Mouse (Mus musculus) T-helper 2 cell (primary cell): ENCODE measurements around the gene Fbxl17.

ENCODE experiments used
- in situ Hi-C: fragments of 300-600 bp; cut with MboI, MseI; formaldehyde crosslinking; loops from one replicate; pipeline ENCODE4 v1.15.1; 2025; ENCODE audit warnings: high pct_unique_total_duplicates

Gene Fbxl17

DNA sequence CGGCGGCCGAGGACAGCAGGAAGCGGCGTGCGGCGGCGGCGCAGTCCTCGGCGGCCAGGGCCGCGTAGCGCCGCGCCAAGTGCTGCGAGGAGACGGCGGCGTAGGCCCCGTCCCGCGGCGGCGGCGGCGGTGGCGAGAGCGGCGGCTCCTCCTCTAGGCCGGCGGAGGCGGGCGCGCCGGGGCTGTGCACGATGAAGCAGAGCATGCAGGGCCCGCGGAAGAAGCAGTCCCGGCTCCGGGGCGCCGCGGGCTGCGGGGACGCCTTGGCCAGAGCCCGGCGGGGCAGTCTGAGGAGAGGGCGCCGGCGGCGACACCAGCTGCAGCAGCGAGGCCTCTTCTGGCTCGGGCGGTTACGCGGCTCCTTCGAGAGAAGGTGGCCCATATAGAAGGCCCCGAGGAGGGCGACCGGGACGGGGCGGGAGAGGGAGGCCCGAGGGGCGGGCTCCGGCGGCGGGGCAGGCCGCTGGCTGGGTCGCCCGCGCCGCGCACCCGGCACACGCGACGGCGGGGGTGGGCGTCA, at the start of gene Fbxl17:
Gene Fbxl17, minus strand, starts transcription at position 382 of the 520 bp plus-strand sequence.
- in situ Hi-C loops = loop anchor here (25.0 kb wide), 1 partner anchor 612 kb away; the partner anchor contains the start of gene Efna5

DNA sequence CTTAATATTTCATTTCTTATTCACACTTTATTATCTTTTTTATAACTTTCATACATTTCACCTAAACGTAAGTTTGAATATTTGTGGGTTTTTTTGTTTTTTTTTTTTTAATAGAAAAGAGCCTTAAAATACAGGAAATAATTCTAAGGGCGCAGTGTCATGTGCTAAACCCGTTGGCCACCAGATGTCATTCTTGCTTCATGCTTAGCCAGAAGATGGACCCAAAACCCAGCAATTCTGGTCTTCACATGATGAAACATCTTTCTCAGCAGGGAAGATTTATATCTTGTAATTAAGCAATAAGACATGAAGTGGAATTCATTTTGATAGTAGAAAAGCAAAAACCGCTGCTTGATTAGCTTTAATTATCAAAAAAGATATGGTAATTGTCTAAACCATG, 47.6 kb upstream of the Fbxl17 start:
- in situ Hi-C loops = no loop called here

DNA sequence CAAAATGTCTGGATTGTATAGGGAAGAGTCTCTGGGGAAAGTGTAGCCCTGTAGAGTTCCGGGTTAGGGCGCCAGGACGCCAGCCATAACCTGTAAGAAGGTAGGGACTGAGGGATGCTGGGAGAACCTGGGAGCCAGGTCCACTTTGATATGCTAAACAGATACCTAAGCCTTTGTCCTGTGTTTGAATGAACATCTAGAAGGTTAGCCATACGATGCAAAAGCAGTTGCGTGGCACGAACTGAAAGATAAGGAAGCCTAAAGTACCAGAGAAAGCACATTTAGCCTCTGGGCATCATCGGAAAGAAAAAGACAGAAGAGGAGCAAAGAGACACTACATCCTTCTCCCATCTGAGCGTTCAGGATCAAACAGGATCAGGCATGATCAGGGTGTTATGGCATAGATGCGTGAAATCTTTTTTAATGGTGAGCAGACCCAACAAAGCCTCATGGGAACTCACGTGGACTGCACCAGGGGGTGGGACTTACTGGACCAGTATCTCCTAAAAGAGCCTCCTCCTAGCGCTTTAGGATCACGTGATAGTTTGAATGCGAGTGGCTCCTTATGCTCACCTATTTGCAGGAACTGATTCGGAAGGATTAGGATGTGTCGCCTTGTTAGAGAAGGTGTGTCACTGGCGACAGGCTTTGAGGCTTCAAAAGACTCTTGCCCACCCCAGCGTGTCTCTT, 34.9 kb upstream of the Fbxl17 start:
- in situ Hi-C loops = no loop called here

DNA sequence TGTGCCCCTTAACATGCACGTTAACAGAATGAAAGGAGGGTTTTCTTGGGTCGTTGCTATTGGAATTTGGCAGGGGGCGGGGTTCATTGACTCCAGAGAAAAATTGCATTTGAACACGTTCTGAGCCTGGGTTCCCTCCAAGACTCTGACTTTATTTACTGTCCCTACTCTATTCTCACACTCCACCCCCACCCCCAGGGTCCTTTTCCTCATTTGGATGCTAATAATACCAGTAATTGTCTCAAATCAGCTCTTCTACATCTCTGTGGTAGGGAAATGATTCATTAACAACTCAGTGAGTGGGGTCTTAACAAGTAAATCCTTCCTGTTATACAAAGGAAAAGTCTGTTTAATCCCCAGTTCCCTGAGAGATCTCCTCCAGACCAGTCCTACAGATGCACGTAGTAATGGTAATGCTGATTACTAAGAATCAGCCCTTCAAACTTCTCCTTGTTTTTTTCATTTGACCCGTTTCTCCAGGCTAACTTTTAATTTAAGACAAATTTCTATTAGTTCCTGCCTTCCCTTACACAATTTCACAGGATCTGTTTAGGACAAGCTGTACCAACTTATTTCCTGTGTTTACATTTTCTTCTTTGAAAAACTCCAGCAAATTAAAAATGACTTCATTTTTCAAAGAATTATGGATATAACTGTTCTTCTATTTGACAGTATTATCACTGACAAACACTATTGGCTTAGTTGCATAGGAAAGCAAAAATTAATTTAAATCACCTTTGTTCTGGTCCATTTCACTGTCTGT, 33.4 kb upstream of the Fbxl17 start:
- in situ Hi-C loops = no loop called here

DNA sequence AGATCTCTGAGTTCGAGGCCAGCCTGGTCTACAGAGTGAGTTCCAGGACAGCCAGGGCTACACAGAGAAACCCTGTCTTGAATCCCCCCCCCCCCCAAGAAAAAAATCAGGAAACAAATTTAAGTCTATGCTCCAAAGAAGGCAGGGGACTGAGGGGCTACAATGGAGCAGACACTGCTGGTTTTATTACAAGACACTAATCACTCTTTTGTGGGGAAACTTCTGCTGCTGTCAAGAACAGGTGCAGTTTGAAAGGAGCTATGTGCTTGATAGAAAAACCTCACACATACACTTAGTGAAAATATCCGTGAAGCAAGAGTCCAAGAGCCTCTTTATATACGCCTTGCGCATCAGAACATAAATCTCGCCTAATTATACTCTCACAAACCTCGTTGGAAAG, 29.7 kb upstream of the Fbxl17 start:
- in situ Hi-C loops = no loop called here

DNA sequence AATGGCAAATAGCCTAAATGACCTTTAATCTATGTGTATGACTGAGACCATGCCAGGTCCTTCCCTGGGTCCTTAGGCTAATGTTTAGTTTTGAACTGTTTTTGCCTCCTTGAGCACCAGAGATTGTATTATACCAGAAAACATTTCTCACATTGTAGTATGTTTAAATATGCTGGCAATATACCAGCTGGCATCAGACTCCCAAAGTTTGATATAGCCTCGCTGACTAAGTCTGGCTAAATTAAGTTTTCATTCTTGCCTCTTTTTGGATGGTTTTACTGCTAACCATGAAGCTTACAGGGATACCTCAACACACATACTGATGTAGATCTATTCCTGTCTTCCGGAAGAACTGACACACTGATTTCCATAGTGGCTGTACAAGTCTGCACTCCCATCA, 20.9 kb upstream of the Fbxl17 start:
- in situ Hi-C loops = no loop called here

DNA sequence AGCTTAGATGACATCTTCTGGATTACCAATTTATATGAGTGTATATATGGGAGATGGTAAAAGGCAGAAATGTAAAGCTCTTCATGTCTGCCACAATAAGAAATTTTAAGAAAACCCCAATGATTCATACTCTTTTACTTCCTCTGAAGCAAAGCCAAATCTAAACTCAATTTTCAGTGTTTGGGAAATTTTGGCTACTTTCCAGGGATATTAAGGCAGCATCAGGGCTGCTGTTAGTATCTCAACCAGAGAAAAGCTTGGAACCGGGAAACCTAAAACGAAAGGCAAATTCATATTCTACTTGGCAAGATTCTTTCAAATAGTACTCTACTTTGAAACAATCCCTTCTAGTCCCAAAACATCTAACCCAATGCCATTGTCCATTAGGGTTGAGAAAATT, 10.6 kb upstream of the Fbxl17 start:
- in situ Hi-C loops = no loop called here

DNA sequence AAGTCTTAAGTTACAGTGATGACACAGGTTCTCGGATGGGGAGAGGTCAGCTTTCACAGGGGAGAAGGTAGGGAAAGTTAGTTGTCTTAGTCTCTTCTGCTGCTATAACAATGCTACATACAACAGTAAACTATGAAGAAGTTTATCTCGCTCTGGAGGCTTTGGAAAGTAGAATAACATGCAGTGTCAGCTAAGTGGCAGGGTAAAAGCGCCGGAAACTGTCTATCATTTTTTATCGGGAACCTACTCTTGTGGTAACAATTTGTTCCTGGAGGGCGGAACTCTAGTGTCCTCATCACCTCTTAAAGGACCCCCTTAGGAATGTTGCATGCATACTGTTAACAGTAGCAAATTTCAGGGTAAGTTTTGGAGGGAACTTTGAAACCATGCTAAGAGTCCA, 1.3 kb upstream of the Fbxl17 start:
- in situ Hi-C loops = no loop called here

DNA sequence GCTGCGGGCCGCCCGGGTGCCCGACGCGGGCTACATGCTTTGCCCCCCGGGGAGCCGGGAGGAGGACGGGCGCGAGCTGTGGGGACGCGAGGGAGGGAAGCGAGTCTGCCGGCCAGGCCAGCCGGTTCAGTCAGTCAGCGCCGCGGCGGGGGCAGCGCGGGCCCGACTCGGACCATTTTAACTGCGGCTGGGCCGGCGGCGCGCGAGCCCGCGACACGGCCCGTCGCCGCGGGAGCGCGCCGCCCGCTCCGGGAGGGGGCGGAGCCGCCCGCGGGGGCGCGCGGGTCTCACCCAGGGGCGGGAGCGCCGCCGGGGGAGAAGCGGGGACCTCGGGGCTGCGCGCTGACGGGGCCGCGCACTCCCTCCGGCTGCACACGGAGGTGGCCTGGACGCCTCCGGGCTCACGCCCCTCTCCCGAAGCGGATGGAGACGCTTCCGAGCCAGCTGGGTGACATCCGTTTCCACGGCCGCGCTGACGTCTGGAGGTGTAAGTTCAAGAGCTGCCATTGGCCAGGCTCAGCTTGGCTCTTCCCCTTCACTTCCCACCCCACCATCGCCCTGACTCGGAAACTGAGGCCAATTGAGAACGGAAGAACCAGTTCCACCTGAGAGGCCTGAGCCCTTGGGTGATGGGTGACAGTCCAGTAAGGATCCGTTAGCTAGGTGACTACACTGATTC, 478 bp upstream of the Fbxl17 start:
- in situ Hi-C loops = no loop called here

DNA sequence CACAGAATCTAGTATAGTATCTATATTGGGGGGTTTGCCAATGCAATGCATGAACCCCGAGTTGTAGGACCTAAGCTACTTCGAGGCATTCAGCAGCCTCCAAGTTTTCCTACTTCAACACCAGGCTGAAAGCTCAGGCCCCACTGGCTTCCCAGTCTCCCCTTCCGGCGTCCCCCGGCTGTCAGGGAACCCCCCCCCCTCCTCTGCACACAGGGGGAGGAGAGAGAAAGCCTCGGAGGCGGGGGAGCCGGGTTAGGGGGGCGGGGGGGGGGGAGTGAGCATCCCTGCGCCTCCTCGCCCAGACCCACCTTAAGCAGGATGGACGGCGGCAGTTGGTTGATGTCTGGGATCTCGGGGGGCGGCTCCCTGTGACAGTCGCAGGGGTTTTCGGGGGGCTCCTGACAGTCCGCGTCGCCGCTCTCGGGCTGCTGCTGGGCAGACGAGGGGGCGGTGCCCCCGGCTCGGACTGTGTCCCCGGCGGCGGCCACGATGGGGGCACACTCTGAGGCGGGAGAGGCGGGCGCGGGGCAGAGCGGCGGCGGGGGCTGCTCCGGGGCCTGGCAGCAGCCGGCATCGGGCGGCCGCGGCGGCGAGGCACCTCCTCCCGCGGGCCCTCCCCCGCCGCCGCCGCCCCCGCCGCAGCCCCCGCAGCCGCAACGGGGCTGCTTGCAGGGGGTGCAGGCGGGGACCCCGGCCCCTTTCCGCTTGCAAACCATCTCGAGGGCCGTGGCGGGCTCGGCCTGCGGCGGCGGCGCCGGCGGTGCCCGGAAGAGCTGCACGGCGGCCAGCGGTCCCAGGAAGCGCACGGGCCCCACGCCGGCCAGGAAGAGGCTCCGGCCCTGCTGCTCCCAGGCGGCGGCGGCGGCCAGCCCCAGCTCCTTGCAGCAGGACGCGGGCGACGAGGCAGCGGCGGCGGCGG, 841 bp downstream of the Fbxl17 start:
- in situ Hi-C loops = loop anchor here (25.0 kb wide), 1 partner anchor 612 kb away; the partner anchor contains the start of gene Efna5

DNA sequence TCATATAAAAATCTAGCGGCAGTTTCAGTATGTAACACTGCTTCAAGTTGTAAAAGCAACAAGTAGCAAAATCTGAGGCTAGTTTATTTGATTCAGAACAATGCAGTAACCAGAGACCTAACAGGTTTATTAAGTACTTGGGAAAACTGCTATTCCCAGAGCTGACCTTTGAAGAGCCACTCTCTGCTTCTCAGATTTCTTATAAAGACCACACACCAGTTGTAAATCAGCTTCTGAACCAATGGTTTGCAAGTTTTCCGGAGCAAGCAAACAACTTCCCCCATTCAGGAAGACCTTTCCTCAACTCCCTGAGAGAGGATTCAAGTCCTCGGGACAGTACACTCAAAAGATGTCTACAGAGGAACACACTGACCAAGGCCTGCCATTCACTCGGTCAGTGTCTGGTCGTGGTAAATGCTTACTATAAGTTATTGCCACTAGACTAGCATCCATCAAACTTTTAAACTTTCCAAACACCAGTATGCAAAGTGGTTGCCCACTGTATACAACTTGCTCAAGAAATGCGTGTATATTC, 1.6 kb downstream of the Fbxl17 start:
- in situ Hi-C loops = loop anchor here (25.0 kb wide), 1 partner anchor 611 kb away; the partner anchor contains the start of gene Efna5

DNA sequence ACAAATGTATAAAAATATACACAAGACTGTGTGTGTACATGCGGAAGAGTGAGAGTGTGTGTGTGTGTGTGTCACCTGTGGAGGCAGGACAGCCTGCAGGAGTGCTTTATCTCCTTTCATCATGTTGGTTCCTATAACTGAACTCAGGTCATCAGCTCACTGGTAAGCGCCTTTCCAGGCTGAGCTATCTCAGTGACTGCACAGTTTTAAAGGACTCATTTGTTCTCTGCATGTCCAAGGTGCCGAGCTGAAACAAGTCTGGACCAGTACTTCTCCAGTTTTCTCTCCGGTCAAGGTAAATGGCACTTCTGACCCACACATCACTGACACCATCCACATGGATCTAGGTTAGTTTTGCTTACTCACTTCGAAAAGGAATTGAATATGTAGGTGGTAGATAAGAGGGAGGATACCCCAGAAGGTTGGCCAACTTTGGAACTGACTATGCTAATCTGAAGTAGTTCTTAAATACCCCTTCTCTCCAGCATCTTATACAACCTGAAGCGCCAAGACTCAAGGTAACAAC, 2.5 kb downstream of the Fbxl17 start:
- in situ Hi-C loops = loop anchor here (25.0 kb wide), 1 partner anchor 610 kb away; the partner anchor contains the start of gene Efna5

DNA sequence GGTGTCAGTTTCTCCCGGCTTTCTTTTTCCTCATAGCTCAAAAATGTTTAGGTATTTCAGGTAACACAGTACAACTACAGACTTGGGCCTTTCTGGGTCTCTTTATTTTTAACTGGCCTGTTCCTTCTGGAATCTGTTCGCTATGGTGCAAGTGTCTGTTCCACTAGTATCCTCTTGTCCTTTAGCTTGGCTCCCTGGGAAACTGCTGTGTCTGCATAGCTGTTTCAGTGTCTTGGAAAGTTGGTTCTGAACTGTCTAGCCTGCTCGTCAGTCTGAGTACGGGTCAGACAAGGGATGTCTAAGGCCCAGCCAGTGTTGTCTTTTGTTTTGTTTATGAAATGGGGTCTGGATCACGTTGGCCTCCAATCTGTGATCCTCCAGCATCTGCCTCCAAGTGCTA, 3.7 kb downstream of the Fbxl17 start:
- in situ Hi-C loops = loop anchor here (25.0 kb wide), 1 partner anchor 609 kb away; the partner anchor contains the start of gene Efna5

DNA sequence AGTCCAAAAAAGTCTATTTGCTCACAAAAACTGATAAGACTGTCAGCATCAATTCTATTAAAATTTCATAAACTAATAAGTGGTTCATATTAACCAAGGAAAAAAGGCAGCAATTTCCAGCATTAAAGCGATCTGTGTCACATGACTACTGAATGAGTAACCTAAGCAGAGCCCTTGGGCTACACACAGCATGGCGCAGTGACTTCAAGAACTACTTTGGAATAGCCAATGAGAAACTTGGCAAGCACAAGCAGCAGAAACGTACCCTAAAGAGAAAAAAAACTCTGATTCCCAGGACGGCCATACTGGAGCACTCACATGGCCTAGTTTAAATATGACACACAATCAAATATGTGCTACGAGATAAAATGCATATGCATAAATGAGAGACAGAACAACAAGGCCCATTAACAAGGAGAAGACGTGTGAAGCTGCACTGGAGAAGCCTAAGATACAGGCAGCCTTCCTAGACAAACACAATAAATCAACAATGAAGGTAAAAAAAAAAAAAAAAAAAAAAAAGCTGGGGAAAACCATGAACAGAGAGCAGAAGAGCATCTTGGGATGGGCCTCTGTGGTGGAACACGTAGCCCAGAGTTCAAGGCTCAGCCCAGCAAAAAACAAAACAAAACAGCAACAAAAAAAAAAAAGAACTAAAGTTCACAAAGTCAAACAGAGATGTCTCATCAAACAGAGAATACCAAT, 5.8 kb downstream of the Fbxl17 start:
- in situ Hi-C loops = loop anchor here (25.0 kb wide), 1 partner anchor 607 kb away; the partner anchor contains the start of gene Efna5

DNA sequence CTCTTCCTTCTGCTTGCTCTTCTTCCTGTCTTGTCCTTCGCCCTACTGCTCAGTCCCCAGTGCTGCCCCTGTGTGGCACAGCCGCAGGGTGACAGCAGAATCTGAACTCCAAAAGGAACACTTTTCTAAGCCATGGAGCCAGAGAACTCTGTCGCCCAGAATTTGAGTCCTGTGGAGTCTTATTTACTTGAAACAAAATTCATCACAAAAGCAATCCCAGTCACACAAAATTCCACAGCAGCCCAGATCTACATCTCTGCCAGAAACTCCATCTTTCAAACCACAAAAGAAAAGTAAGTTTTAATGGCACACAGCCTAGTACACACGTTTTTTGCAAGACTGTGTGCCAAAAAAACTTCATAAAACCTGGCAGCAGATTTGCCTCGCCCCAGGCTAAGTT, 6.5 kb downstream of the Fbxl17 start:
- in situ Hi-C loops = loop anchor here (25.0 kb wide), 1 partner anchor 606 kb away; the partner anchor contains the start of gene Efna5

DNA sequence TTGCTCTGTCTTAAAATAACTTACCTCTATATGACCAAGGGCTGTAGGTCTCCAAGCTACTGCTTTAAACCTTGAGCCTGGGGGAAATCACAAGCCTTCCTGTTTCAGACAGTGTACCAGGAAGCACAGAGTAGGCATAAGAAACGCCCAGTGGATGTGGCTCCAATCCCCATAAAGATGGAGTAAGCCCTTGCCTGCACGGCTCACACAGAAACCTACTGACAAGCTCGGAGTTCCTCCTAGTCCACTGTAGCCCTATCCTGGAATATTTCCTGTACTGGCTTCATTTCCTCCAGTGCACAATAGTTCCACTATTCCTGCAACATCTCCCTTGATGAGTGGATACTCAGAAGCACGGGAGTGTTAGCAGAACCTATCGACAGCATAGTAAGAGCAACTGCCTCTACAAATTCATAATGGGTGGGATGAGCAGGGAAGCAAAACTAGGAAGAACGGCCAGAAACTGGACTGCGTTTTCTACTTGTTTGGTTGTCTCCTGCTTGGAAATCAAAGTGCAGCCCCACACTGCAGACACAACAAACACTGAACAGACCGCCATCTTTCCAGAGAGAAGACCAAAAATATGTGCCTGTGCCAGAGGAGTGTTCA, 7.0 kb downstream of the Fbxl17 start:
- in situ Hi-C loops = loop anchor here (25.0 kb wide), 1 partner anchor 605 kb away; the partner anchor contains the start of gene Efna5

DNA sequence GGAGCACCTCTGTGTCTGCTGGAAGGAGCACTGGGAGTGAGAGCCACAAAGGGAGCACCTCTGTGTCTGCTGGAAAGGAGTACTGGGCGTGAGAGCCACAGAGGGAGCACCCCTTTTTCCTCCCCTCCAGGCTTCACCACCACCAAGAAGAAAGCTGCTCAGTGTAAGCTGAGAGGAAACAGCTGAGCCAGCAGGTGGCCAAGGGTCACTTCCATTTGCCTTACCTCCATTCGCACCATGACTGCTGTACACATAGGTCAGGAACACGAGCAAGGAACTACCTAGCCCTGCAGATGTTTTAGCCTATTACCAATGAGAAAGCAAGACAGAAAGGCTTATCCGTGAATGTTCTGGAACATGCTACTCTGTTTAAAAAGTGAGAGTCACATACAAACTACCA, 10.3 kb downstream of the Fbxl17 start:
- in situ Hi-C loops = loop anchor here (25.0 kb wide), 1 partner anchor 602 kb away; the partner anchor contains the start of gene Efna5

DNA sequence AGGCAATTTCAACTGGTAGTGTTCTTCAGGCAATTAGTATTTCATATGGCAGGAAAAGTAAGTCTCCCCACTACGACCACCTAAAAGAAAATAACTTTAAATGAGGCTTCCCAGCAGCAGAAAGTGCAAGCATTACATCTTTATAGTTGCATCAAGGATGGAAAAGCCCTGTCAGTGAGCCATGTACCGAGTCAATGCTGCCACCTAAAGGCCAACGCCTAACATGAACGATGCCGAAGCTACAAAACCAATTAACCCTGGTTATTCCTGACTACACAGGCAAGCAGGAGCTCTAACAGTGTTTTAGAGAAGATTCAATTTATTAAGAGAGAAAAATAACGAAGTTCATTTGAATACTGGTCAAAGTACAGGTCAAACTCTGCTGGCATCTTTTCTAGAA, 32.0 kb downstream of the Fbxl17 start:
- in situ Hi-C loops = no loop called here

DNA sequence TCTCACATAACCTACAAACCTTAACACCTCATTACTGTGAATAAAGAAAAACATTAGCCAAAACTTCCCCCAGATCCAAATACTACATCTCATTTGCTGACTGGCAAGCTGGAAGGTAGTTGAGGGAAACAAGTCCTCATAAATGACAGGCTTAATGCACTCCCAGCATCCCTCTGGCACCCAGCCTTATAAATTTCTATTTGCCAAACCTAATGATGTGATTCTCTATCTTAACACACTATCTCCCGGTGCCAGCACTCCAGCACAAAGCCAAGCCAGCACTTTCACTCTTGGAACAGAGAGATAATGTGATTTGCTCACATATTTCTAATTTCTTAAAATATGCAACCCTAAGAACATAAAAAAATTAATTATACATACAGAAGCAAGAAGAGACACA, 34.6 kb downstream of the Fbxl17 start:
- in situ Hi-C loops = no loop called here
